Mouse (Mus musculus): ENCODE results near the gene Thsd4.

GRCm38 (mm10) chr9:60236155-60236554 lies 285.7 kb downstream of the Thsd4 start:
- TF ChIP-seq EP300 (IDR thresholded peaks at IDR 0.05; ENCODE audit: low read depth) (no peak), CTCF (IDR thresholded peaks at IDR 0.05; ENCODE audit: low read depth) (no peak)
